Mouse (Mus musculus) limb, embryonic 14.5 days (tissue): ENCODE data around the gene Idua. TPM values are rescaled to one million over a fixed set of nuclear protein-coding genes. Genes with fewer than 3 reads are reported as not detected.
"Not testable (repeated sequence)": the region's sequence is repeated elsewhere in the genome, so short reads cannot be mapped to it uniquely, and the experiment has no call there.

Experiments
- ATAC-seq: fragments of 200-750 bp; cut with Nextera tagmentation; 2 replicates; pipeline ENCODE4 v1.8.0; 2017; ENCODE audit warnings: low read depth, moderate number of reproducible peaks, moderate TSS enrichment; ENCODE audit not compliant: low FRiP score
- DNase-seq: peaks from one replicate; pipeline ENCODE4 v3.0.0-alpha.2; 2015; ENCODE audit warnings: low spot score
- H3K27ac ChIP-seq: fragments of 300-500 bp; sonication (generic); replicated peaks from 2 replicates; pipeline ENCODE4 v1.5.1; 2014; ENCODE audit warnings: low read depth, mild to moderate bottlenecking, low read length, moderate library complexity, mixed read lengths
- H3K27me3 ChIP-seq: fragments of 300-500 bp; sonication (generic); 2 replicates; pipeline ENCODE4 v1.6.1; 2014; ENCODE audit warnings: low read length, mixed read lengths; ENCODE audit not compliant: control insufficient read depth, insufficient read depth
- H3K36me3 ChIP-seq: fragments of 300-500 bp; sonication (generic); 2 replicates; pipeline ENCODE4 v1.6.1; 2014; ENCODE audit warnings: mild to moderate bottlenecking, low read length, moderate library complexity, mixed read lengths; ENCODE audit not compliant: control insufficient read depth, insufficient read depth
- H3K4me1 ChIP-seq: fragments of 300-500 bp; sonication (generic); 2 replicates; pipeline ENCODE4 v1.6.1; 2014; ENCODE audit warnings: antibody characterized with exemption, low read length, mixed read lengths; ENCODE audit not compliant: control insufficient read depth, insufficient read depth
- H3K4me2 ChIP-seq: fragments of 300-500 bp; sonication (generic); replicated peaks from 2 replicates; pipeline ENCODE4 v1.6.1; 2014; ENCODE audit warnings: low read depth, mild to moderate bottlenecking, low read length, moderate library complexity; ENCODE audit not compliant: severe bottlenecking
- H3K4me3 ChIP-seq: fragments of 300-500 bp; sonication (generic); replicated peaks from 2 replicates; pipeline ENCODE4 v1.5.1; 2014; ENCODE audit warnings: low read length
- H3K9ac ChIP-seq: fragments of 300-500 bp; sonication (generic); 2 replicates; pipeline ENCODE4 v1.6.1; 2014; ENCODE audit warnings: mild to moderate bottlenecking, low read depth, low read length, moderate library complexity; ENCODE audit not compliant: severe bottlenecking
- H3K9me3 ChIP-seq: fragments of 300-500 bp; sonication (generic); 2 replicates; pipeline ENCODE4 v1.6.1; 2016; ENCODE audit warnings: low read length; ENCODE audit not compliant: control insufficient read depth
- POLR2A ChIP-seq: fragments of 200-500 bp; IDR thresholded peaks from 2 replicates; pipeline ENCODE4 v1.8.0; 2012; ENCODE audit warnings: inconsistent platforms, mild to moderate bottlenecking, moderate library complexity, borderline replicate concordance; ENCODE audit not compliant: insufficient read depth, insufficient read length; ENCODE audit errors: extremely low read depth
- WGBS: fragments of 180-500 bp; shearing (Covaris S2); extraction: QIAGEN DNeasy Blood & Tissue Kit; methylation state at CpG from one replicate; pipeline ENCODE4 v1.1.7; 2014; 5-methylcytosine and 5-hydroxymethylcytosine counted together
- polyA plus RNA-seq, 2 experiments: library from polyadenylated mRNA; depleted of rRNA in 1 of 2; stranded (reverse) in 1 of 2; unstranded in 1 of 2; fragments of >200 nt; fragmentation: Nextera tagmentation in 1 of 2; extraction: Ambion mirVana in 1 of 2; gene quantifications; 2 replicates each; pipeline versions ENCODE4 v1.2.1 to v1.2.3; 2012 to 2014

Gene Idua
- polyA plus RNA-seq, 2 experiments, result 15.6 to 21.4 TPM

GRCm38 (mm10) chr5:108629634-108630483 lies 30.3 kb upstream of the Idua start, which contains the start of the genes Gak and Tmem175:
Gak (minus strand) TSS chr5:108629755.
Tmem175 (plus strand) TSS chr5:108629770.
- Histone ChIP-seq H3K27ac (peak within 1 kb of the TSS; percentile 85), H3K27me3 (no peaks in the 10 kb centered on the region), H3K4me2 (peak within 1 kb of the TSS; percentile 88), H3K4me1 (peaks cover 9% of the 10 kb centered on the region), H3K36me3 (no peaks in the 10 kb centered on the region), H3K9ac (peak within 1 kb of the TSS; percentile 95), H3K4me3 (peak within 1 kb of the TSS; percentile 95), H3K9me3 (no peaks in the 10 kb centered on the region)
- under 1% methylated on average over 58 of the region's 58 CpGs for WGBS
- peak; percentile 98 for TF ChIP-seq POLR2A
- peak; percentile 89 for DNase-seq
- ATAC-seq, result peak; percentile 98

- DNase-seq (no peak), ATAC-seq (no peak)
- peaks cover 11% of the 10 kb centered on the region; the same call in 1 of the 2 replicates for H3K36me3 ChIP-seq
- H3K27ac ChIP-seq, result no peak overlapping the region
- peaks cover 6% of the 10 kb centered on the region for H3K4me1 ChIP-seq
- WGBS, result 89% methylated on average over 4 of the region's 4 CpGs
- no peak overlapping the region for H3K9ac ChIP-seq
- no peak overlapping the region for H3K4me2 ChIP-seq
- no peak overlapping the region for H3K4me3 ChIP-seq
- H3K27me3 ChIP-seq, result no peaks in the 10 kb centered on the region
- no peak for TF ChIP-seq POLR2A
- H3K9me3 ChIP-seq, result no peaks in the 10 kb centered on the region
These were observed 26.5 kb upstream of the Idua start for GRCm38 (mm10) chr5:108633676-108634075.

GRCm38 (mm10) chr5:108634088-108634487 lies 26.0 kb upstream of the Idua start:
- not testable (repeated sequence) for H3K9me3 ChIP-seq, ATAC-seq

GRCm38 (mm10) chr5:108636172-108636571 lies 24.0 kb upstream of the Idua start:
- Histone ChIP-seq H3K36me3 (peaks cover 16% of the 10 kb centered on the region), H3K9ac (no peak overlapping the region), H3K4me3 (no peak overlapping the region), H3K27me3 (no peaks in the 10 kb centered on the region), H3K9me3 (no peaks in the 10 kb centered on the region), H3K4me1 (no peaks in the 10 kb centered on the region), H3K4me2 (no peak overlapping the region), H3K27ac (no peak overlapping the region)
- ATAC-seq (no peak), DNase-seq (no peak)
- WGBS, result 72% methylated on average over 4 of the region's 4 CpGs
- TF ChIP-seq POLR2A, result no peak

More at GRCm38 (mm10) chr5:108634088-108634487, 26.0 kb upstream of the Idua start:
- H3K27me3 ChIP-seq, H3K27ac ChIP-seq, H3K4me3 ChIP-seq, H3K4me1 ChIP-seq, DNase-seq, H3K9ac ChIP-seq, H3K4me2 ChIP-seq: not testable (repeated sequence)
- peaks cover 11% of the 10 kb centered on the region; the same call in 1 of the 2 replicates for H3K36me3 ChIP-seq
- WGBS, result 89% methylated on average over 2 of the region's 3 CpGs

- H3K36me3 ChIP-seq, result peaks cover 60% of the 10 kb centered on the region
- no peaks in the 10 kb centered on the region for H3K4me1 ChIP-seq
- TF ChIP-seq POLR2A, result no peak
- H3K9ac ChIP-seq, result no peak overlapping the region
- 72% methylated on average over 2 of the region's 2 CpGs for WGBS
- H3K4me2 ChIP-seq, result no peak overlapping the region
- no peak overlapping the region for H3K27ac ChIP-seq
- no peaks in the 10 kb centered on the region for H3K9me3 ChIP-seq
- no peak overlapping the region for H3K4me3 ChIP-seq
- ATAC-seq, result no peak
- DNase-seq, result no peak
- no peaks in the 10 kb centered on the region for H3K27me3 ChIP-seq
These were observed 16.5 kb upstream of the Idua start for GRCm38 (mm10) chr5:108643674-108644073.
